Mouse (Mus musculus) small intestine, adult 2 months (tissue): ENCODE measurements at regions not wholly inside any gene's neighbourhood (a gene's known extent, or its start where the extent isn't known, plus 50 kb on each side); places are given as distances from the start of the nearest gene placed in this dataset.

ENCODE experiments used
- H3K27ac ChIP-seq: fragments of 200-500 bp; 2 replicates; pipeline ENCODE4 v1.5.1; 2012; ENCODE audit warnings: low read depth, low read length, control low read depth, inconsistent platforms; ENCODE audit not compliant: insufficient read depth
- H3K27me3 ChIP-seq: fragments of 200-500 bp; 2 replicates; pipeline ENCODE4 v1.6.1; 2012; ENCODE audit warnings: mild to moderate bottlenecking, moderate library complexity, low read length, inconsistent platforms; ENCODE audit not compliant: control insufficient read depth, insufficient read depth
- H3K36me3 ChIP-seq: fragments of 200-500 bp; 2 replicates; pipeline ENCODE4 v1.6.1; 2012; ENCODE audit warnings: mild to moderate bottlenecking, low read length, control low read depth, inconsistent platforms; ENCODE audit not compliant: control insufficient read depth, insufficient read depth
- H3K4me1 ChIP-seq: fragments of 200-500 bp; 2 replicates; pipeline ENCODE4 v1.6.1; 2012; ENCODE audit warnings: low read length, inconsistent platforms, mixed read lengths; ENCODE audit not compliant: control insufficient read depth, insufficient read depth, insufficient read length
- H3K4me3 ChIP-seq: fragments of 200-500 bp; 2 replicates; pipeline ENCODE4 v1.5.1; 2012; ENCODE audit warnings: low read depth, mild to moderate bottlenecking, control low read depth, inconsistent platforms, low read length, moderate library complexity
- CTCF ChIP-seq: fragments of 200-500 bp; IDR thresholded peaks from 2 replicates; pipeline ENCODE4 v1.5.1; 2012; ENCODE audit warnings: low read depth, mild to moderate bottlenecking, control low read depth, inconsistent platforms, low read length, moderate library complexity, mixed read lengths; ENCODE audit not compliant: insufficient replicate concordance, insufficient read length; ENCODE audit errors: extremely low read depth
- POLR2A ChIP-seq: fragments of 200-500 bp; IDR thresholded peaks from 2 replicates; pipeline ENCODE4 v1.6.1; 2012; ENCODE audit warnings: low read depth, mild to moderate bottlenecking, control low read depth, inconsistent platforms, low read length, moderate library complexity
- WGBS: fragments of 180-500 bp; shearing (Covaris S2); methylation state at CpG from one replicate; pipeline ENCODE4 v1.1.7; 2018; 5-methylcytosine and 5-hydroxymethylcytosine counted together

GRCm38 (mm10) chr1:73259525-73260098 lies 243.9 kb upstream of the Tnp1 start:
- Histone ChIP-seq H3K4me3 (no peak overlapping the region), H3K36me3 (no peaks in the 10 kb centered on the region), H3K27ac (no peak overlapping the region), H3K27me3 (no peaks in the 10 kb centered on the region), H3K4me1 (no peaks in the 10 kb centered on the region)
- 35% methylated on average over 5 of the region's 5 CpGs for WGBS
- TF ChIP-seq POLR2A = no peak
- TF ChIP-seq CTCF = no peak

GRCm38 (mm10) chr1:73257263-73257662 lies 241.6 kb upstream of the Tnp1 start:
- no peaks in the 10 kb centered on the region for H3K4me1 ChIP-seq
- no peaks in the 10 kb centered on the region for H3K36me3 ChIP-seq
- WGBS = 86% methylated on average over 2 of the region's 2 CpGs
- no peaks in the 10 kb centered on the region for H3K27me3 ChIP-seq
- H3K27ac ChIP-seq = no peak overlapping the region
- no peak overlapping the region for H3K4me3 ChIP-seq
- no peak for TF ChIP-seq CTCF
- no peak for TF ChIP-seq POLR2A

GRCm38 (mm10) chr1:73251911-73252356 lies 236.2 kb upstream of the Tnp1 start:
- 36% methylated on average over 12 of the region's 12 CpGs for WGBS
- Histone ChIP-seq H3K4me3 (no peak overlapping the region), H3K4me1 (no peaks in the 10 kb centered on the region), H3K27ac (no peak overlapping the region), H3K27me3 (no peaks in the 10 kb centered on the region), H3K36me3 (no peaks in the 10 kb centered on the region)
- TF ChIP-seq CTCF (no peak), POLR2A (no peak)

- WGBS = 81% methylated on average over 2 of the region's 2 CpGs
Observed at GRCm38 (mm10) chr1:73244016-73244415, 228.3 kb upstream of the Tnp1 start.

GRCm38 (mm10) chr1:73242290-73242689 lies 226.6 kb upstream of the Tnp1 start:
- TF ChIP-seq POLR2A = no peak
- no peak for TF ChIP-seq CTCF
- Histone ChIP-seq H3K4me1 (no peaks in the 10 kb centered on the region), H3K27ac (no peak overlapping the region), H3K36me3 (no peaks in the 10 kb centered on the region), H3K27me3 (no peaks in the 10 kb centered on the region), H3K4me3 (no peak overlapping the region)
- 88% methylated on average over 9 of the region's 9 CpGs for WGBS

More at GRCm38 (mm10) chr1:73244016-73244415, 228.3 kb upstream of the Tnp1 start:
- no peak overlapping the region for H3K27ac ChIP-seq
- no peak overlapping the region for H3K4me3 ChIP-seq
- no peaks in the 10 kb centered on the region for H3K36me3 ChIP-seq
- TF ChIP-seq CTCF (no peak), POLR2A (no peak)
- H3K27me3 ChIP-seq = no peaks in the 10 kb centered on the region
- H3K4me1 ChIP-seq = no peaks in the 10 kb centered on the region

GRCm38 (mm10) chr1:73236867-73237266 lies 221.2 kb upstream of the Tnp1 start:
- no peaks in the 10 kb centered on the region for H3K27me3 ChIP-seq
- no peaks in the 10 kb centered on the region for H3K36me3 ChIP-seq
- TF ChIP-seq CTCF (no peak), POLR2A (no peak)
- no peaks in the 10 kb centered on the region for H3K4me1 ChIP-seq
- H3K27ac ChIP-seq = no peak overlapping the region
- 52% methylated on average over 3 of the region's 3 CpGs for WGBS
- H3K4me3 ChIP-seq = no peak overlapping the region

GRCm38 (mm10) chr1:73233636-73234035 lies 217.9 kb upstream of the Tnp1 start:
- no peaks in the 10 kb centered on the region for H3K27me3 ChIP-seq
- H3K4me1 ChIP-seq = no peaks in the 10 kb centered on the region
- no peaks in the 10 kb centered on the region for H3K36me3 ChIP-seq
- H3K27ac ChIP-seq = no peak overlapping the region
- no peak overlapping the region for H3K4me3 ChIP-seq
- TF ChIP-seq POLR2A (no peak), CTCF (no peak)

GRCm38 (mm10) chr1:73233041-73233440 lies 217.3 kb upstream of the Tnp1 start:
- Histone ChIP-seq H3K4me3 (no peak overlapping the region), H3K36me3 (no peaks in the 10 kb centered on the region), H3K4me1 (no peaks in the 10 kb centered on the region), H3K27me3 (no peaks in the 10 kb centered on the region), H3K27ac (no peak overlapping the region)
- WGBS = 80% methylated on average over 3 of the region's 3 CpGs
- TF ChIP-seq POLR2A (no peak), CTCF (no peak)
